ENCODE assay signal across 23 mouse cellular contexts in the genomic region with DNA sequence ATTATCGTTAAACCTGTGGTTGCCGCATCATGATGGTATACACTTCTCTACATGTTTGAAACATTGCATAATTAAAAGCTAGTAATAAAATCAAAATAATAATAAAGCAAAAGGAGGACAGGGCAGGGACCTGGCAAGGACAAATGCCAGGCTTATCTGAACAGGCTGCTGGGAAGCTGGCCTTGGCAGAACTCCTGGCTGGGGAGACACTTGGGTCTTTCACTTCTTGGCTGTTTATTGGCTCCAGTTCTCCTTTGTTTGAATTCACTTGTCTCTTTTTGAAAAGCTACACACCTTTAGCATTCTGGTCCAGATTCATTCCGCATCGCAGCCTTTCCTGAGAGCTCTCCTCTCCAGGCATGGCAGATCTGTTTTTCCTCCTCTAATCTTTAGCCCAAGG.
DNase-seq lines count a peak whose midpoint lies in the region; ATAC-seq lines count a peak whose summit lies in the region.
"Had no signal": no experiment of that assay in that cellular context is flagged by ENCODE, and none has a peak within 500 bp of the region (broad histone marks: within the 10 kb centered on the region; RNA-seq: fewer than 3 reads in every experiment).

No protein-coding gene starts in this region.

- H3K27ac ChIP-seq in midbrain, embryonic 11.5 days (ENCODE audit: low read depth, low read length): no peak overlapping the region
- H3K27ac ChIP-seq in midbrain, embryonic 14.5 days (replicated peaks; ENCODE audit: low read depth, low read length): no peak overlapping the region
- H3K27ac ChIP-seq in heart, embryonic 16.5 days (ENCODE audit: low read length): peak overlapping the region; percentile 64
- H3K27ac ChIP-seq: forebrain, embryonic 13.5 days; heart, embryonic 13.5 days; hindbrain, embryonic 14.5 days; limb, embryonic 12.5 days; liver, embryonic 12.5 days; neural tube, embryonic 15.5 days had no signal

- peak; percentile 61 to 66 for DNase-seq in cerebellum, postnatal 10 days
- no peak for DNase-seq in cerebellum, adult 11-12 months
- DNase-seq in midbrain, embryonic 11.5 days (ENCODE audit: low spot score, missing footprints): peak; percentile 68
- no peak for DNase-seq in midbrain, embryonic 14.5 days
- DNase-seq in testis, postnatal 14 days (ENCODE audit: low spot score): peak; percentile 56
- no peak for DNase-seq in right cerebral cortex, postnatal 10 days (ENCODE audit: low spot score in 2 of 2)
- no peak for DNase-seq in T-cell, adult 2 months (ENCODE audit: low spot score)
- DNase-seq: cerebellum, adult 2 months; gastrocnemius, postnatal 10 days; kidney, adult 8-10 months; kidney, postnatal 25 days; lung, adult 2 months; thymus, postnatal 36 days had no signal

- no peaks in the 10 kb centered on the region for H3K27me3 ChIP-seq in midbrain, embryonic 11.5 days (ENCODE audit: control insufficient read depth, insufficient read depth, low read length)
- H3K27me3 ChIP-seq in midbrain, embryonic 14.5 days (ENCODE audit: control insufficient read depth, insufficient read depth, low read length): no peaks in the 10 kb centered on the region
- no peaks in the 10 kb centered on the region for H3K27me3 ChIP-seq in heart, embryonic 16.5 days (ENCODE audit: control insufficient read depth, insufficient read depth, low read length)
- H3K27me3 ChIP-seq: forebrain, embryonic 13.5 days; heart, embryonic 13.5 days; limb, embryonic 12.5 days; liver, embryonic 12.5 days; neural tube, embryonic 15.5 days had no signal

- no peak overlapping the region for H3K9ac ChIP-seq in midbrain, embryonic 11.5 days (ENCODE audit: low read length)
- no peak overlapping the region for H3K9ac ChIP-seq in midbrain, embryonic 14.5 days (replicated peaks; ENCODE audit: low read length)
- no peak overlapping the region for H3K9ac ChIP-seq in heart, embryonic 16.5 days (ENCODE audit: low read length)
- H3K9ac ChIP-seq: forebrain, embryonic 13.5 days; heart, embryonic 13.5 days; hindbrain, embryonic 14.5 days; limb, embryonic 12.5 days; liver, embryonic 12.5 days; neural tube, embryonic 15.5 days had no signal

- H3K4me1 ChIP-seq in midbrain, embryonic 11.5 days (ENCODE audit: control insufficient read depth, insufficient read depth, low read length): no peaks in the 10 kb centered on the region
- H3K4me1 ChIP-seq in midbrain, embryonic 14.5 days (ENCODE audit: control insufficient read depth, insufficient read depth, low read length): no peaks in the 10 kb centered on the region
- H3K4me1 ChIP-seq in heart, embryonic 16.5 days (ENCODE audit: control insufficient read depth, insufficient read depth, low read length): peaks cover 18% of the 10 kb centered on the region
- H3K4me1 ChIP-seq: limb, embryonic 12.5 days; liver, embryonic 12.5 days; megakaryocyte, embryonic 14.5 days had no signal

- H3K36me3 ChIP-seq in midbrain, embryonic 11.5 days (ENCODE audit: control insufficient read depth, insufficient read depth, low read length): no peaks in the 10 kb centered on the region
- no peaks in the 10 kb centered on the region for H3K36me3 ChIP-seq in midbrain, embryonic 14.5 days (ENCODE audit: control insufficient read depth, insufficient read depth, low read length)
- H3K36me3 ChIP-seq in heart, embryonic 16.5 days (ENCODE audit: control insufficient read depth, insufficient read depth): no peaks in the 10 kb centered on the region
- H3K36me3 ChIP-seq: G1E; heart, embryonic 13.5 days; limb, embryonic 12.5 days; liver, embryonic 12.5 days; neural tube, embryonic 15.5 days had no signal

- ATAC-seq in midbrain, embryonic 11.5 days (ENCODE audit: low FRiP score): no peak
- ATAC-seq in midbrain, embryonic 14.5 days (ENCODE audit: low FRiP score, low TSS enrichment): no peak
- no peak for ATAC-seq in heart, embryonic 16.5 days (replicated peaks; ENCODE audit: extremely low read depth, insufficient read depth, low FRiP score)
- ATAC-seq: forebrain, embryonic 13.5 days; liver, embryonic 12.5 days; midbrain, embryonic 16.5 days had no signal

- H3K4me2 ChIP-seq in midbrain, embryonic 11.5 days: no peak overlapping the region
- no peak overlapping the region for H3K4me2 ChIP-seq in midbrain, embryonic 14.5 days (ENCODE audit: low read length)
- 0 out of 2 replicates have a peak overlapping the region, but pooled peaks have one; percentile 15 for H3K4me2 ChIP-seq in heart, embryonic 16.5 days (ENCODE audit: low read depth, low read length)
- H3K4me2 ChIP-seq: forebrain, embryonic 13.5 days; heart, embryonic 13.5 days; hindbrain, embryonic 14.5 days; limb, embryonic 12.5 days; liver, embryonic 12.5 days; neural tube, embryonic 15.5 days had no signal

- no peak overlapping the region for H3K4me3 ChIP-seq in midbrain, embryonic 11.5 days (ENCODE audit: low read depth, low read length)
- no peak overlapping the region for H3K4me3 ChIP-seq in midbrain, embryonic 14.5 days (replicated peaks; ENCODE audit: low read depth, low read length)
- no peak overlapping the region for H3K4me3 ChIP-seq in heart, embryonic 16.5 days (ENCODE audit: low read length)
- H3K4me3 ChIP-seq: forebrain, embryonic 13.5 days; heart, embryonic 13.5 days; limb, embryonic 12.5 days; liver, embryonic 12.5 days; megakaryocyte, embryonic 14.5 days; neural tube, embryonic 15.5 days had no signal

- H3K9me3 ChIP-seq in midbrain, embryonic 11.5 days (ENCODE audit: control insufficient read depth, low read length): no peaks in the 10 kb centered on the region
- H3K9me3 ChIP-seq in midbrain, embryonic 14.5 days (ENCODE audit: control insufficient read depth, low read length): no peaks in the 10 kb centered on the region
- H3K9me3 ChIP-seq in heart, embryonic 16.5 days (replicated peaks; ENCODE audit: control insufficient read depth, low read length): no peaks in the 10 kb centered on the region
- H3K9me3 ChIP-seq: forebrain, embryonic 13.5 days; heart, embryonic 13.5 days; limb, embryonic 12.5 days; liver, embryonic 12.5 days; megakaryocyte, embryonic 14.5 days; neural tube, embryonic 15.5 days had no signal

- WGBS in midbrain, embryonic 11.5 days: over 99% methylated on average over 4 of the region's 4 CpGs
- WGBS in midbrain, embryonic 14.5 days: 92% methylated on average over 4 of the region's 4 CpGs
- WGBS in heart, embryonic 16.5 days: 69% methylated on average over 4 of the region's 4 CpGs

Comparison
In these comparisons a context has a peak if more than half of its experiments do, and no peak if none do; other contexts are left out.
1. DNase-seq: peak in cerebellum, postnatal 10 days (2 of 2), midbrain, embryonic 11.5 days (single experiment) and testis, postnatal 14 days (single experiment); none in cerebellum, adult 11-12 months (single experiment), midbrain, embryonic 14.5 days (single experiment), right cerebral cortex, postnatal 10 days (0 of 2) and T-cell, adult 2 months (single experiment).